Mouse (Mus musculus) heart, postnatal 4 days (tissue): ENCODE measurements around the gene Ctnnb1. TPM values are rescaled to one million over a fixed set of nuclear protein-coding genes. Genes with fewer than 3 reads are reported as not detected.
"Not testable (repeated sequence)": the region's sequence is repeated elsewhere in the genome, so short reads cannot be mapped to it uniquely, and the experiment has no call there.

ENCODE experiments used
- DNase-seq: peaks from one replicate; pipeline ENCODE4 v3.0.0; 2021
- total RNA-seq, 2 experiments: library from RNA; stranded (reverse); gene quantifications; 2 replicates each; pipeline ENCODE4 v1.2.3; 2021

Gene Ctnnb1
- 100 to 1,000 TPM; 632 to 676 TPM for total RNA-seq

DNA sequence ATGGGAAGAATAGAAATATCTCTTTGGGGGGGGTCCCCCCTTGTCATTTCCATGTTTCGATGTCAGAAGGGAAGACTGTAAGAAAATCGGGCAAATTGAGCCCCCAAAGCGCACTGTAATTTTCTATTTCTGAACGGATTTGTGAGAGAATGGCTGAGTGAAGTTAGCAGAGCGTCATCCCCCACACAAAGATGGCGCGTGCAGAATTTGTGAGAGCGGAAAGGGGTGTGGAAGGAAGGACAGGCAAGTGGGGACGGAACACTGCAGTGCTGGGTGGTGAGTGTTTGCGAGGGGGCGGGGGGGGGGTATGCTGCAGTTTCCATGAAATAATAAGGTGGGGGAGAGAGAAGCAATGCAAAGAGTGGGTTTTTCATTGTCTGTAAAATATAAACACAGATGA lies at the start of gene Ctnnb1:
Ctnnb1 (plus strand) TSS at position 136 of the 400 bp plus-strand sequence.
- DNase-seq = no peak

DNA sequence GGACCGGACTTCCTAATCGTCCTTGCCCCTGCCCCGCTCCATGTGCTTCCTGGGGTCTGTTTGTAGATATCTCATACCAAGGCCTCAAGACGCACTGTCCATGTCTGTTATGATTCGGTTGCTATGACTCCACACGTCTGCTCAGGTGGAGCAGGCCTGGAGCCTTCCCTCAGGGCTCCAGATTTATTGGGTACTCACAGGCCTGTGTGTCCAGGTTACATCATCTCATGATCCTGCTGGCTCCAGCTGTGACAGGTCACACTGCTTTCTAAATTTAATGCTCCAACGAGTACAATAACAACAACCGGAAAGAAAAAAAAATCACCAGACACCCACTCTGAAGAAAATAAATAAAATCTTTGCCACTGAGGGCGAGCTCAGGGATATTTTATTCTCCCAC lies 48.7 kb upstream of the Ctnnb1 start:
- DNase-seq = no peak

DNA sequence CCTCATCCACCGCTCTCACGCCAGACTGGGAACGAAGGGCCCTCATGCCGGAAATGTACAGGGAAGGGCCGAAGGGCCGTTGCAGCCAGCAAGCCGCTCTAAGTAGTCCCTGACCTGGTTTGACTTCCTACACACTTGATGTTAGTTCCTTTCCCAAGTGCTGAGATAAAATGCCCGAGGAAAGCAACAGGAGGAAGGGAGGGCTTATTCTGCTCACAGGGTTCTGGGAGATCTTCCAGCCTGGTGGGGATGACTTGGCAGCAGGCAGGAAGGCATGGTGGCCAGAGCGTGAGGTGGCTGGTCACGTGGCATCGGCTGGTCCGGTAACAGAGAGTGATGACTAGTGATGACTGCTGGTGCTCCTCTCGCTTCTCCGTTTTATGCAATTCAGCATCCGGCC lies 47.9 kb upstream of the Ctnnb1 start:
- peak; percentile 25 for DNase-seq

DNA sequence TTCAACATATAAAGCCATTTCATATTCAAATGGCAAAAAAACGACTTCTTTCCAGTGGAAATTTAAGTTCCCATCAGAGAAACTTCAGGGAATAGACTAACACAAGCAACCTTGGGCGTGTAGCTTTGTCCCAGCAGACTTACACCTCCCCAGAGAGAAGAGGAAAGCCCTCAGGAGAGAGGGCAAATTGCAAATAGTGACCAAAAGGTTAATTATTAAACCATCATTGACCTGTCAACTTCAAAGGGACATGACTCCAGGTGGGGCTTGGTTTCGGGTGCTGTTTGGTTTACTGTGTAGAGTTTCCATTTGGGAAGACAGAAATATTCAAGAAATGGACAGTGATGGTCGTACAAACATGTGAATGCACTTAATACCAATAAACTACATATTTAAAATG lies 47.2 kb upstream of the Ctnnb1 start:
- DNase-seq = no peak

DNA sequence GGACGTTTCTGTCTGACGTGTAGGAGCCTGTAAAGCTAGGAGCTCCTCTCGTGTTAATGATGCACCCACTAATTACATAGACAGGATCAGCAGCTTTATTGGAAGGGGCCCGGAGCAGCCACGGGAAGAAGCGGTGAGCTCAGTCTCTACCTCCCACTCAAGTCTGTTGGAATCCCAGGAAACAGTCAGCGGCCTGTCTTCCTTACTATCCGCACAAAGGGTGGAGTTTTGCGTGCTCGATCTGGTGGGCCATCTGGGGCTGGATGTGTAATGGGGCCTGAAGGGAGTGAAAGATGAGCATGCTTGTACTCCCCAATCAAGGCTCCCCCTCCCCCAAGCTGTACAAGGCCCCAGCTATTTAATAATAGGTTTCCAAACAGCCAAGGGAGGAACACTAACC lies 44.3 kb upstream of the Ctnnb1 start:
- peak; percentile 20 for DNase-seq

DNA sequence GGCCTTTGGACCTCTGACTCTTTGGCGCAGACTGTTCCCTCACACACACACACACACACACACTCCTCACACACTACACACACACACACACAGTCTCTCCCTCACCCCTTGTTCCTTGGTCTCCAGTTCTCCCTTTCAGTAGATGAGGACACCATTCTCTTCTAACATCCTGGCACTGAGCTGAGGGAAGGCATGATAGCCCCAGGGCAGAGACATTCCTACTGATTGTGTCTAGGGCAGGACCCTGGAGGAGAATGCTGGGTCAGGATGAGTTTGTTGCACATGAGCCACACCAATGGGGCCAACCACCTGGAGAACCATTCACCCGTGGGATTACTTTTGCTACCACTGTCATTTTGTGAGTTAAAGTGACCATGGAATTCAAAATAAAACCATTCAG lies 41.4 kb upstream of the Ctnnb1 start:
- no peak for DNase-seq

DNA sequence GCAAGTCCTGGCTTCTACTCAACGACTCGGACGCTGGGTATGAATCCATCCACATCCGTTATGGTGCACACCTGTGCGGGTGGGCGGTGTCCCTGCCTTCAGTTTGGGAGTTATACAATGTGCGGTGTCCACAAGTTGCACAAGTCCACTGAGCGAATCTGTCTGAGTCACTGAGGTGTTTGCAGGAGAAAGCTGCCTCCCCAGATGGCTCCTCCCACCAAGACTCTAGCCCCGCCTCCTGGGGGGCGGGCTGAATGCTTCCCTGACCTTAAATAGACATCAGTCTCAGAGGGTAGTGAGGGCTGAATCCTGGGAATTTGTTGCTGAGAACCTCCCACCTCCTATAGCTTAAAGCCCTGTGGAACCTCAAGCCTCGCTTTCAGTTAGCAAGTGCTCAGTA lies 35.6 kb upstream of the Ctnnb1 start:
- DNase-seq = no peak

DNA sequence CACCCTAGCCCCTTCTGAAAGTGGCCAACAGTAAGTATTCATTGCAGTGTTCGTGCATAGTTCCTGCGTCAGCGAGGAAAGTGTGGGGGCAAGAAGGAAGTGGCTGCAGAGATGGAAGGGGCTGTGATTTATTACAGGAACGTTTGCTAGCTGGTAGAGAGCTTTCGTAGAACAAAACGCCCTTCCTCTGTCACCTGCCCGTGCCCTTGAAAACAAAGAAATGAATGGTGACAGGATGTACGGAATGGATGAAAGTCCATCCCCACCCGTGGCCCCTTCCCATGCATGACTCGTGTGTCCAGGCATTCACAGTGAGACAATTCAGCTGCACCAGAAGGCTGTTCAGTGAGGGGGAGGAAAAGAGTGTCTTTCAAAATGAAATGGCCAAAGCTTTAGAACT lies 35.0 kb upstream of the Ctnnb1 start:
- DNase-seq = no peak

DNA sequence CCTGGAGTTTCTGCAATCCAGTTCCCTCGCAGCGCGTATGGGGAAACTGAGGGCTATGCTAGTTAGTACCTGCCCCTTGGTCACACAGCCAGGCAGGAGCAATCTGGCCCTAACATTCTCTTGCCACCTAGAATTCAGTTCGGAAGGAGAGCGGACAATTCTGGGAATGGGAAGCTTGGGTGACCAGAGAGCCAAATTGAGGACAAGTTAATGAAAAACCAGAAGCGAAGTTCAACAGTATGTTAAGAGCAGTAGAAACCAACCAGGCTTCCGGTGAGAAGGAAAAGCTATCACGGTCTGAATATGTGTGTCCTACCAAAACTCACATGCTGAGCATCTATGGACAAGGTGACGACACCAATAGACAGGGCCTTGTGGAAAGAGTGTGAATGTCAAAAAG lies 34.6 kb upstream of the Ctnnb1 start:
- DNase-seq = no peak

DNA sequence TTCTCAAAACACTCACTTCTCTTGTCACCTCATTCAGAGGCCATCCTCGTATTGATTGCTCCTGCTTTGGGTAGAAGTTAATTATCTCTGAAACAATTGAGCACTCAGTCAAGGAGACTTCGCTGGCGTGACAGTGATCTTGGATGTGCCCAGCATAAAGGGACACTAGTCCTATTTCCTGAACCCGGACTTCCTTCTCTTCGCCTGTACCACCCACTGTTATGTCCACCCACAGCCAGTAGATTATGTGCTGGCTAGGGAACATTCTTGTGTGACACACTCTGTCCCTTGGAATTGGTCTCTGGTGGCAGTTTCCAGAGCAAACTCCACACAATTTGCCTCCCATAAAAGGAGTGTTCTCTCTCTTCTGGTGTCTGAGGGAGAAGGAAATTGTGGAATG lies 32.5 kb upstream of the Ctnnb1 start:
- DNase-seq = no peak

DNA sequence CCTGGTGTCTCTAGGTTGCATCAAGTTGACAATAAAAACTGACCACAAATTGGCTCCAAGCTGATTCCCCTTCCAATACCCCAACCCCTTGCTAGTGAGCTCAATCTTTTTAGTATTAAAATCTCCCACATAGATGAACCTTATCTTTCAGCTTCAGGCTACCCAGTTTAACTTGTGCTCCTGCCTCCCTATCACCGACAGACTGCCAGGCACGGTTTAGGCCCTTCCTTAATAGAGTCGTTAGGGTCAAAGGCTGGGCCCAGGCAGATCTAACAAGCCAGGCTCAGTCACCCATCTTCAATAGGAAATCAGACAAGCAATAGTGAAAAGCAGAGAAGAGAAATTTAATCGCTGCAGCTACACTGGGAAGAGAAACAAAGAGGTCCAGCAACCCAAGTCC lies 31.7 kb upstream of the Ctnnb1 start:
- no peak for DNase-seq

DNA sequence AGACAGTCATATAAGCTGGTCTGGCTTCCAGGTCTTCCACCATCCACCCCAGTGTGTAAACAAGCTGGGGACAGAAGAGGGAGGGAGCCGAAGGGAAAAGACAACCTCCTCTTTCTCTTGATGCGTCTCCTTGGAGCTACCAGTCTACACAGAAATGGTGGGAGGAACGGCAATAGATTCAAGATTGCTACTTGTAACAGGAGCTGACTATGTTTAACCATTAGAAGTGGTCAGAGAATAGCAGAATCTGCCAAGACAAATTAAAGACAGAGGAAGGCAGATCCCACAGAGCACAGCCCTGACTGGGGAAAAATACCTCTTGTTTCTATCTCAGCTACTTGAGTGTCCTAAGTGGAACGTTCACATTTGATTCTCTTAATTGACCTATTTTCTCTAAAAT lies 29.2 kb upstream of the Ctnnb1 start:
- no peak for DNase-seq

DNA sequence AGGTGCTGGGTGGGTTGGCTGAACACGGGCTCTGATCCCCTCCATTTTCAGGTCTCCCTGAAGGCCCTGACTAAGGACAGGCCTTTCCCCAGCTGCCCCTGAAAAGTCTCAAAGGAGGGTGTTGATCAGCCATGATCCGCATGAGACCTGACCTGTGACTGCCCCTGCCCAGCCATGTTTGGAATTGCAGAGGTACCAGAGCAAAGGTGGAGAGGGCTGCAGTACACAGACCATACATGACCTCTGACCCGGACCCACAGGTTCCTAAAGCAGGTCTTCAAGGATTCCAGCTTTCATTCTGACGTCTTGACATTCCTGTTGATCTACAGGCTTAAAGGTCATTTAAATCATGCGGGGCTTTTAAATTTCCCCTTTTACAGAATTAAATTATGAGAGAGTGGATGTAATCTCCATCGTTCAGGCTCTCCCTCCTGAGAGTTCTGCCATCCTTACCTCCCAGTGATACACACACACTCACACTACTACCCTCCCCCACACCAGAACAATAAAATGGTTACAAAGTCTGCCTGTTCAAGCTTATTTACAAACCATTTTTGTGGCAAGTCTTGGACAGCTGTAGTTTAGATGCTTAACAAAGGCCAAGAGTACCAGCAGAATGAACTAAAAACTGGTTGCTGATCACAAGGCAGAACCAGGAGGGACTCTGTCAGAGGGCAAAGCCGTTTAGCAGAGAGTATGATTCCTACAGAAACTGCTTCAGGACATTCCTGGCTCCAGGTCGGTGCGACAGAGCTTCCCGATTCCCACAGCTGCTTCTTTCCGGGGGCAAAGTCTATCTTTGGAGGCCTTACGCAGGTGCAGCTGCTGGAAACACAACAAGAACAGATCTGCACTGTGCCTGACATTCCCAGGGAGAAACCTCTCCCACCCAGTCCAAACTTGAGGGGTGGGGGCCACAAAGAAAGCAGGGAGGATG lies 28.4 kb upstream of the Ctnnb1 start:
- no peak for DNase-seq

DNA sequence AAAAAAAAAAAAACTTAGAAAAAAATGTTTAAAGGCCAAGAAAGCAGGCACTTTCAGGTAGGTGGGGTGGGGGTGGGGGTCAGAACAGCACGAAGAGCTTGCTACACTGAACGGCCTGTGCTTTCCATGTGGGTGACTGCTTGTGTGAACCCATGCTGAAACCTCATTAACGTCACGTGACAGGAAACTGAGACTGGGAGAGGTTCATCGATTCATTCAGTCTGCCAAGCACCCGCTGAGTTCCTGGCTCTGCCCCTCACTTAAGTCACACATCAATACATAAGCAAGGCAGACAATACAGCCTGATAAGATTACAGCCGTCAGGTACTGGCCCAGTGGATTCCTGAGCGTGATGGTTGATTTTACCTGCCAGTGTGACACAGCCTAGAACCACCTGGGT lies 26.5 kb upstream of the Ctnnb1 start:
- no peak for DNase-seq

DNA sequence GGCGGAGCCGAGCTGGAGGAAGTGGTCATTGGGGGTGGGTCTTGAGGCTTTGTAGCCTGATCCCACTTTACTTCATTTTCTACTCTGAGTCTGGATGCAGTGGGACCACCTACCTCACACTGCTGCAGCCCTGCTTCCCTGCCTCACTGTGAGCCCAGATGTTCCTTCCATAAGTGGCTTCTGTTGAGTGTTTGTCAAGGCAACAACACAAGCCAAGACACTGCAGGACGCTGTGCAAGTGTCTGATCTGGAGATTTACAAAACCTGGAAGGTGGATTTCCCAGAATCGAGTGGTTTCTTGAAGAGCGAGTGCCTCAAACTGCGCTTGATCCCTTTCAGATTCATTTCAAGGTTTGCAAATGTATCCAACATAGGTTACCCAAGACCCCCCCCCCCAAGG lies 20.6 kb upstream of the Ctnnb1 start:
- DNase-seq = no peak

DNA sequence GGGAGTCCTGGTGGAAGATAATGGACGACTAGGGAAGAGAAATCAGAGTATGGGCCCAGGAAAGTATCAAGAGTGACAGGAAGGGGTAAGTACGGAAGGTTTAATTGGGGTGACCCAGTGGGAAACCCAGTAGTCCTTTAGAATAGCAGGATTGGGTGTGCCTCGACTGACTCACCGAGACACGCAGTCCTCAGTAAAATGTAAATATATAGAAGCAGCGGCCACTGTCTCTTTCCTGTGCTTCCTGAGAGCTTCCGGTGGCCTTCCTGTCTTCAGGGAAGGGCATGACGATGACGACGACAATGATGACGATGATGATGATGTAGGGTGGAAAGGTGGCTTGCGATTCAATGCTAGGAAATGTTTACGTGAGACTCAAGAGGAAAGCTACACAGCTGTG lies 15.9 kb upstream of the Ctnnb1 start:
- no peak for DNase-seq

DNA sequence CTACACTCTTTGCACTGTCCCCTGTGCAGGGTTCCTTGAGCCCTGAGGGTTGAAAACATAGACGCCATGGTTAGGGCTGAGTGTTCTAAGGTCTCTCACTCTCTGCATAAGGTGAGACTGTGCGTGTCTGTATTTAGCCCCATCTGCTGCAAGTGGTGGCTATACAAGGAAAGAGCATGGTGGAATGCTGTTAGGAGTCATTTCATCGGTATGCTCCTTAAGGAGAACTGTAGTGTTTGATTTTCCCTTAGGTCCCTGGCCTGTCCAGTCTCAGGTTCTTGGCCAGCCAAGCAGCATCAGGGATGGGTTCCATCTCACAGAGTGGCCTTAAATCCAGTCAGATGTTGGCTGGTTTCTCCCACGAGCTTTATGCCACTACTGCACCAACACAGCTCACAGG lies 14.6 kb upstream of the Ctnnb1 start:
- no peak for DNase-seq

DNA sequence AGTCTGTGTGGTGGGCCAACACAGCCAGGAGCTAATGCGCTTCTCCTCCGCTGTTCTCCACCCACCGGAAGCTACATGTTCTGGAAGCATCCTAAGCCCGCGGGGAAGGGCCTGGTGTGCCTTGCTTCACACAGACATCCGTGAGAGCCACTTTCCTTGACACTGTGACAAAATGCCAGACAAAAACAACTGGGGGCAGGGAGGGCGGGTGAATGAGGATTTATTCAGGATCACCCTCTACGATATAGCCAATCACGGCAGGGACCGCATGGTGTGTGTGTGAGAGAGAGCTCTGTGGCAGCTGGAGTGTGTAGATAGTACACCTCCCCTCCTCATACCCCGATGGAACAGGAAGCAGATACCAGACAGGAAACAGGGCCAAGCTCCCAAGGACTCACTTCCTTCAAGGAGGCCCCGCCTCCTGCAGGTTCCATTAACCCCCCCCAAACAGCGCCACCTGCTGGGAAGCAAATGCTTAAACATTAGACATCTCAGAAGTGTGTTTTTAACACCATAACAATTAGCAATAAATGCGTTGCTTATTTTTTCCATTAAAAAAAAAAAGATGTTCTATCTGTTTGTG lies 14.0 kb upstream of the Ctnnb1 start:
- DNase-seq = peak; percentile 54

DNA sequence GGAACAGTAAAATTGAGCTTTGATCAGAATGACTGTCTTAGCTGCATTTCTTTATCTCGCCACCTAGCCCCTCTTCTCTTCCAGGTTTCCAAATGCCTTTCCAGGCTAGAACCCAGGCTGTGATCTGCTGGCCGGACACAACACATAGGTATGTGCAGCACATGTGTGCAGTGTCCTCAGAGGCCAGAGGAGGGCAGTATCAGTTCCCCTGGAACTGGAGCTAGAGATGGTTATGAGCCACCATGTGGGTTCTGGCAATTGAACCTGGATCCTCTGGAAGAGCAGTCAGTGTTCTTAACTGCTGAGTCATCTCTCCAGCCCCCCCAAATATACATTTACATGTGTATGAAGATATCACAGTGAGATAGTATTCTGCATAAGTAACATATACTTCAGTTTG lies 11.4 kb upstream of the Ctnnb1 start:
- not testable (repeated sequence) for DNase-seq

DNA sequence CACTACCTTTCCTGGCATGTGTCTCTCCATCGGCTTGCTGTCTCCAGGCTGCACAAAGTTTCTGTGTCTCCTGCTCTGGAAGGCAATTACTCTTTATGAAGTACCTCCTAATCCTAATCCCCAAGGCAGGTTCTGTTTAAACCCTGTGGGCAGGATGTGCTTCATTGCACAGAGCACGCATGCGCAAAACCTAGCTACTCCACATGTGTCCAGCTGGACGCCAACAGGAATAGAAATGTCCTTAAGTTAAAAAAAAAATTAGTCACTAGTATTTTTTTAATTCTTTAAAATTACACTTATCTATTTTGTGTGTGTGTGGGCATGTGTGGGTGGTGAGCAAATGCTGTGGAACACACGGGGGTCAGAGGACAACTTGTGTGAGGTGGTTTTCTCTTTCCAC lies 10.8 kb upstream of the Ctnnb1 start:
- peak; percentile 33 for DNase-seq

DNA sequence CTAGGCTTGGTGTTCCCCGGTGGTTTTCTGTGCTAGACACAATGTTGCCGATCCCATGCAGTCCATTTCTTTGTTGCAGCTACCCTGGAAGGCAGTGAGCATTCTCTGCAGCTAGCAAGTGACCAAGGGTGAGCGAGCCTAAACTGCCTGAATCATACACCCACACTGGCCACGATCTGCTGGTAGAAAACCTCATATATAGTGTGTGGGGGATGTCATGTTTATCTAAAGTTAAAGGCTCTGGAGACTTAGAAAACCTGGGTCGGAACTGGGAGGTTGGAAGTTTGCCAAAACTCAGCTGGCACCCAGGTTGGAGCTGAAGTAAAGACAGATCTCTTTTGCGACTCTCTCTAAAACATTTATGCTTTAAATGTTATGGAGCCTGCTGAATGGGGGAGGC lies 10.4 kb upstream of the Ctnnb1 start:
- DNase-seq = peak; percentile 40

DNA sequence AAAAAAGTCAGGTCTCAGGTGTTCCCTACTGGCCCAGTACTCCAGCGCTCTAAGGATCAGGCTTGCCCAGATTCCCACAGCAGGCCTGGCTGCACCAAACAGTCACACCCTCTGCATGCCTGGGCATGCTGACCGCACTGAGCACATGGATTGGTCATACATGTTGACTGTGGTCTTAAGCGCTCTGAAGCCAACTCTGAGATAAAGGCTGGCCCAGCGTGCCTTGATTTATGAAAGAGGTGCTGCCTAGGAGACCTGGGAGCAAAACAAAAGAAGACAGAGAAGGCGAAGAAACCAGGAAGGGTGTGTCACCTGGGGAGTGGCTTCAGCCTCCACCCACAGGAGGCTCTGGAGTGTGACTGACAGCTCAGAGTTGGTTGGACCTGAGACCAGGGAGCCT lies 9.9 kb upstream of the Ctnnb1 start:
- no peak for DNase-seq

DNA sequence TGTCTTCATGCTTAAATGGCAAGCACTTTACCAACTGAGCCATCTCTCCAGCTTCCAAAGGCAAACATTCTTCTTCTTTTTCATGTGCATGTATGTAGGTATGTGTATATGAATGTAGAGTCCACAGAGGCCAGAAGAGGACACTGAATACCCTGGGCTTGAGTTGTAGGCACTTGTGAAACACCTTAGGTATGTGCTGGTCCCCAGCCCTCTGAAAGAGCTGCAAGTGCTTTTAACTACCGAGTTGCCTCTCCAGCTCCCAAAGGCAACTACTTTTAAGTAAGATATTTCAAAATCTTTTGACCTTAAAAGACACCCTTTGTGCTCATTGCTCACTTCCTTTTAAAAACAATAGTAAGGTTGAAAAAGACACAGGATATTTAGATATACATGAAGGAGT lies 2.9 kb upstream of the Ctnnb1 start:
- no peak for DNase-seq

DNA sequence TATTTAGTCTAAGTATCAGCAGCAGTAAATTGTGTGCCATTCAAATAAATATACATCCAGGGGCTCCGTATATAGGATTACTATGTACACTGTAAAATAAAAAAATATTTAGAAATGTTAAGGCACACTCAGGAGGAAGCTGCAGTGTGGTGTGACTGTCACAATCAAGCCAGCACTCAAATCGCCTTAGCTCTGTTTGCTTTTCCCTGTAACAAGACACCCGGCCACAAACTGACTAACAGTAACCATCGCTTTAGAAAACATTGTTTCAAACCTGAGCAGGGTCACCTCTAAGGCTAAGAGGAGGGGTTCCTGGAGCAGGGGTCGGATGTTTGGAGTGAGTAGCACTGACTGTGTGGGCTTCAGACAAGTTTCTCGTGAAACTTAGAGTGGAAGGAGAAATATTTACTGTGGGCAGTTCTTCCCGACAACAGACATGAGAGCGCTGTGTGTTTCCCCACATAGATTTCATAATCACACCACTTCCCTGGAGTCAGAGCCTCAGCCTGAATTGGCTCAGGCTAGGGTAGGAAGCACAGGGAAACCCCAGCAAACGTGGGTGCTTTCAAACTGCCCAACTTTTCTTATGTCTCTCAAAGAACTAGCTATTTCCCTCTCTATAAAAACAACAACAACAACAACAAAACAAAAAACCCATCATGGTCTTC lies 1.9 kb upstream of the Ctnnb1 start:
- no peak for DNase-seq
